Mouse (Mus musculus): ENCODE measurements around the gene Kdelr1. TPM values are rescaled to one million over a fixed set of nuclear protein-coding genes. Genes with fewer than 3 reads are reported as not detected.

The Kdelr1 gene
- total RNA-seq (2015), result 144 and 148 TPM in 2 replicates
- 70.0 and 72.5 TPM in 2 replicates for total RNA-seq (2017)

GRCm38 (mm10) chr7:45872624-45873023 lies at the start of gene Kdelr1:
Gene Kdelr1 (plus strand): TSS chr7:45872772.
- ATAC-seq (ENCODE audit: poor library complexity, severe bottlenecking), result peak; percentile 92

- no peak for ATAC-seq (ENCODE audit: poor library complexity, severe bottlenecking)
Measured at GRCm38 (mm10) chr7:45824598-45824997, 48.0 kb upstream of the Kdelr1 start, which contains the start of gene Kcnj14. Gene Kcnj14 (minus strand): TSS chr7:45824782.

- no peak for ATAC-seq (ENCODE audit: poor library complexity, severe bottlenecking)
Measured at GRCm38 (mm10) chr7:45826631-45827030, 45.9 kb upstream of the Kdelr1 start.

GRCm38 (mm10) chr7:45830427-45831127 lies 42.0 kb upstream of the Kdelr1 start, which contains the start of gene Grwd1:
Gene Grwd1 (minus strand): TSS chr7:45830944.
- peak; percentile 98 for ATAC-seq (ENCODE audit: poor library complexity, severe bottlenecking)

- no peak for ATAC-seq (ENCODE audit: poor library complexity, severe bottlenecking)
Measured at GRCm38 (mm10) chr7:45831128-45831525, 41.4 kb upstream of the Kdelr1 start.

GRCm38 (mm10) chr7:45832428-45832827 lies 40.1 kb upstream of the Kdelr1 start:
- no peak for ATAC-seq (ENCODE audit: poor library complexity, severe bottlenecking)

GRCm38 (mm10) chr7:45833148-45833790 lies 39.3 kb upstream of the Kdelr1 start:
- ATAC-seq (ENCODE audit: poor library complexity, severe bottlenecking), result no peak

GRCm38 (mm10) chr7:45833924-45834323 lies 38.6 kb upstream of the Kdelr1 start:
- no peak for ATAC-seq (ENCODE audit: poor library complexity, severe bottlenecking)

- no peak for ATAC-seq (ENCODE audit: poor library complexity, severe bottlenecking)
Measured at GRCm38 (mm10) chr7:45842950-45843744, 29.4 kb upstream of the Kdelr1 start.

- no peak for ATAC-seq (ENCODE audit: poor library complexity, severe bottlenecking)
Measured at GRCm38 (mm10) chr7:45848447-45849027, 24.0 kb upstream of the Kdelr1 start.

- ATAC-seq (ENCODE audit: poor library complexity, severe bottlenecking), result no peak
Measured at GRCm38 (mm10) chr7:45850661-45851060, 21.9 kb upstream of the Kdelr1 start.

- no peak for ATAC-seq (ENCODE audit: poor library complexity, severe bottlenecking)
Measured at GRCm38 (mm10) chr7:45853089-45853488, 19.5 kb upstream of the Kdelr1 start.

GRCm38 (mm10) chr7:45856950-45857901 lies 15.3 kb upstream of the Kdelr1 start:
- ATAC-seq (ENCODE audit: poor library complexity, severe bottlenecking), result no peak

- no peak for ATAC-seq (ENCODE audit: poor library complexity, severe bottlenecking)
Measured at GRCm38 (mm10) chr7:45859008-45859407, 13.6 kb upstream of the Kdelr1 start.

- no peak for ATAC-seq (ENCODE audit: poor library complexity, severe bottlenecking)
Measured at GRCm38 (mm10) chr7:45862804-45863203, 9.8 kb upstream of the Kdelr1 start.

GRCm38 (mm10) chr7:45864435-45864834 lies 8.1 kb upstream of the Kdelr1 start:
- ATAC-seq (ENCODE audit: poor library complexity, severe bottlenecking), result no peak

GRCm38 (mm10) chr7:45865925-45866910 lies 6.4 kb upstream of the Kdelr1 start:
- ATAC-seq (ENCODE audit: poor library complexity, severe bottlenecking), result peak; percentile 94

GRCm38 (mm10) chr7:45867871-45868270 lies 4.7 kb upstream of the Kdelr1 start:
- ATAC-seq (ENCODE audit: poor library complexity, severe bottlenecking), result no peak

Measured in megakaryocyte, adult 5-6 weeks (primary cell).